8 mouse cellular contexts compared by ENCODE assay signal in genomic region chr3:87767764-87768163, GRCm38 (mm10). TPM values are rescaled to one million over a fixed set of nuclear protein-coding genes. Genes with fewer than 3 reads are reported as not detected.
A peak's percentile ranks its signal among the peaks of the same experiment; 100 is the strongest.
DNase-seq lines count a peak whose midpoint lies in the region; ATAC-seq lines count a peak whose summit lies in the region.
"Had no signal": no experiment of that assay in that cellular context is flagged by ENCODE, and none has a peak within 500 bp of the region (broad histone marks: within the 10 kb centered on the region; RNA-seq: fewer than 3 reads in every experiment).

No protein-coding gene starts in this region.

- no peak for ATAC-seq in embryonic facial prominence, embryonic 12.5 days (ENCODE audit: insufficient number of reproducible peaks, insufficient read depth, low FRiP score, low TSS enrichment)
- no peak for ATAC-seq in heart, embryonic 12.5 days (ENCODE audit: insufficient number of reproducible peaks, low FRiP score)
- peak; percentile 36 for ATAC-seq in kidney, embryonic 14.5 days (ENCODE audit: low FRiP score, low TSS enrichment)

- WGBS in embryonic facial prominence, embryonic 12.5 days, result 48% methylated on average over 8 of the region's 8 CpGs
- 65% methylated on average over 8 of the region's 8 CpGs for WGBS in heart, embryonic 12.5 days
- WGBS in kidney, embryonic 14.5 days, result 25% methylated on average over 8 of the region's 8 CpGs

- peaks cover 35% of the 10 kb centered on the region for H3K4me1 ChIP-seq in embryonic facial prominence, embryonic 12.5 days
- H3K4me1 ChIP-seq in heart, embryonic 12.5 days (replicated peaks), result peaks cover 47% of the 10 kb centered on the region
- peaks cover 67% of the 10 kb centered on the region for H3K4me1 ChIP-seq in kidney, embryonic 14.5 days (ENCODE audit: control insufficient read depth, insufficient read depth, low read length)

- H3K27ac ChIP-seq in embryonic facial prominence, embryonic 12.5 days, result peak overlapping the region; percentile 57
- H3K27ac ChIP-seq in heart, embryonic 12.5 days (ENCODE audit: poor library complexity, severe bottlenecking), result peak overlapping the region; percentile 60; the same call in 1 of the 2 replicates
- peak overlapping the region; percentile 89 for H3K27ac ChIP-seq in kidney, embryonic 14.5 days (ENCODE audit: low read depth, low read length)

- peak; percentile 39 for DNase-seq in lung, postnatal 14 days
- DNase-seq in cerebellum, adult 11 months, result no peak
- DNase-seq in ovary, adult 18-20 months (ENCODE audit: low spot score), result no peak
- DNase-seq in yolk sac, embryonic 10.5 days (ENCODE audit: low spot score), result no peak

- peak overlapping the region; percentile 54 for H3K4me2 ChIP-seq in embryonic facial prominence, embryonic 12.5 days (replicated peaks)
- peak overlapping the region; percentile 70 for H3K4me2 ChIP-seq in heart, embryonic 12.5 days
- peak overlapping the region; percentile 65 for H3K4me2 ChIP-seq in kidney, embryonic 14.5 days (replicated peaks; ENCODE audit: low read depth, low read length)

- H3K36me3 ChIP-seq in embryonic facial prominence, embryonic 12.5 days, result no peaks in the 10 kb centered on the region
- no peaks in the 10 kb centered on the region for H3K36me3 ChIP-seq in heart, embryonic 12.5 days
- no peaks in the 10 kb centered on the region for H3K36me3 ChIP-seq in kidney, embryonic 14.5 days (ENCODE audit: control insufficient read depth, insufficient read depth, low read length)

- no peaks in the 10 kb centered on the region for H3K9me3 ChIP-seq in embryonic facial prominence, embryonic 12.5 days
- H3K9me3 ChIP-seq in heart, embryonic 12.5 days (replicated peaks), result no peaks in the 10 kb centered on the region
- H3K9me3 ChIP-seq in kidney, embryonic 14.5 days (ENCODE audit: control insufficient read depth, low read length), result no peaks in the 10 kb centered on the region

- H3K4me3 ChIP-seq in embryonic facial prominence, embryonic 12.5 days, result peak overlapping the region; percentile 46
- peak overlapping the region; percentile 56 for H3K4me3 ChIP-seq in heart, embryonic 12.5 days
- peak overlapping the region; percentile 56 for H3K4me3 ChIP-seq in kidney, embryonic 14.5 days (ENCODE audit: low read length)
- H3K4me3 ChIP-seq: myocyte had no signal

- H3K27me3 ChIP-seq in embryonic facial prominence, embryonic 12.5 days, result peaks cover 18% of the 10 kb centered on the region
- peaks cover 50% of the 10 kb centered on the region for H3K27me3 ChIP-seq in heart, embryonic 12.5 days (replicated peaks)
- H3K27me3 ChIP-seq in kidney, embryonic 14.5 days (ENCODE audit: control insufficient read depth, insufficient read depth, low read length), result no peaks in the 10 kb centered on the region

- no peak overlapping the region for H3K9ac ChIP-seq in embryonic facial prominence, embryonic 12.5 days
- peak overlapping the region; percentile 80 for H3K9ac ChIP-seq in heart, embryonic 12.5 days
- peak overlapping the region; percentile 70 for H3K9ac ChIP-seq in kidney, embryonic 14.5 days (ENCODE audit: low read depth, low read length)

RNA-seq across cellular contexts. Expression of gene Lrrc71, which starts 19.3 kb away (rescaled TPM):
- polyA plus RNA-seq in embryonic facial prominence, embryonic 12.5 days (2016; fragmentation: Nextera tagmentation; extraction: Ambion mirVana), result 0.28 and 0.31 TPM in 2 replicates
- polyA plus RNA-seq in heart, embryonic 12.5 days (2016; fragmentation: Nextera tagmentation; extraction: Ambion mirVana), result 0.30 and 0.46 TPM in 2 replicates
- polyA plus RNA-seq in kidney, embryonic 14.5 days (2014; fragmentation: Nextera tagmentation; extraction: Ambion mirVana), result 0.87 and 0.89 TPM in 2 replicates

RNA-seq across cellular contexts. Expression of gene Ntrk1, which starts 27.2 kb away (rescaled TPM):
- 40.0 and 51.7 TPM in 2 replicates for polyA plus RNA-seq in embryonic facial prominence, embryonic 12.5 days (2016; fragmentation: Nextera tagmentation; extraction: Ambion mirVana)
- polyA plus RNA-seq in heart, embryonic 12.5 days (2016; fragmentation: Nextera tagmentation; extraction: Ambion mirVana), result 0.26 and 0.30 TPM in 2 replicates
- 5.3 and 5.4 TPM in 2 replicates for polyA plus RNA-seq in kidney, embryonic 14.5 days (2014; fragmentation: Nextera tagmentation; extraction: Ambion mirVana)
- polyA plus RNA-seq: myocyte had no signal

RNA-seq across cellular contexts. Expression of gene Insrr, which starts 29.0 kb away (rescaled TPM):
- polyA plus RNA-seq in embryonic facial prominence, embryonic 12.5 days (2016; fragmentation: Nextera tagmentation; extraction: Ambion mirVana), result 1.7 and 1.9 TPM in 2 replicates
- polyA plus RNA-seq in heart, embryonic 12.5 days (2016; fragmentation: Nextera tagmentation; extraction: Ambion mirVana), result 0.21 TPM in 1 of 2 replicates, not detected in the other
- polyA plus RNA-seq in kidney, embryonic 14.5 days (2014; fragmentation: Nextera tagmentation; extraction: Ambion mirVana), result 0.95 and 0.97 TPM in 2 replicates
- polyA plus RNA-seq: myocyte had no signal

RNA-seq across cellular contexts. Expression of gene Pear1, which starts 56.3 kb away (rescaled TPM):
- polyA plus RNA-seq in embryonic facial prominence, embryonic 12.5 days (2016; fragmentation: Nextera tagmentation; extraction: Ambion mirVana), result 14.4 and 15.1 TPM in 2 replicates
- polyA plus RNA-seq in heart, embryonic 12.5 days (2016; fragmentation: Nextera tagmentation; extraction: Ambion mirVana), result 15.7 and 16.1 TPM in 2 replicates
- 25.3 and 41.0 TPM in 2 replicates for polyA plus RNA-seq in kidney, embryonic 14.5 days (2014; fragmentation: Nextera tagmentation; extraction: Ambion mirVana)
